ENCODE assay signal across 8 mouse cellular contexts in the genomic region with DNA sequence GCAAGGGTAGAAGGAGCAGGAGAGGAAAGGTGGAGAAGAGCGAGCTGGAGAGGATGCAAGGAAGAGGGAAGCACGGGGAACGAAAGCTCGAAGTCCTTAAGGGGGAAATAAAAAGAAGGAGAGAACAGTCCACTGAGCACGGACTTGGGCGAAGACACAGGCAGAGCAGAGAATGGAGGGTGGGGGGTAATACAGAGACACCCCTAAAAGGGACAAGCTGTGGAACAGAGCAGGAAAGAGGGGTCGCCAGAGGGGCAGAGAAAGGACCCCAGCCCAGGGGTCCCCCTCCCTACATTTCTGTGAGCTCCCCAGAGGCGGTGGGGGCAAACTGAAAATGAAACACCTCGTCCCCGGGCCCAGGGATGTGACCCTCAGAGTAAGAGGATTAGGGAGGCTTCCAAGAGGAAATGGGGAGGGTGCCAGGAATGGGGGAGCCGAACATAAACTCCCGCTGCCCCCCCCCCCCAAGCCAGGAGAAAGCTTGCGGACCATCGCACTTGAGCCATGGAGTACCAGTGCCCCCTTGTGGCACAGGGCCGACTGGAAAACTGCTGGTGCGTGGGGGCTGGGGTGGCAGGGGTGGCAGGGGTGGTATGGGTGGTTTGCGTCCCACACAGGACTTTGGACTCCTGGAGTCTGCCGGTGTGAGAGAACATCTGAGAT.
DNase-seq lines count a peak whose midpoint lies in the region; ATAC-seq lines count a peak whose summit lies in the region.

No protein-coding gene starts in this region.

- 36% methylated on average over 17 of the region's 18 CpGs for WGBS in heart, embryonic 13.5 days
- 34% methylated on average over 16 of the region's 18 CpGs for WGBS in kidney, embryonic 16.5 days
- 32% methylated on average over 18 of the region's 18 CpGs for WGBS in neural tube, embryonic 12.5 days

- no peaks in the 10 kb centered on the region for H3K9me3 ChIP-seq in heart, embryonic 13.5 days
- H3K9me3 ChIP-seq in kidney, embryonic 16.5 days (ENCODE audit: low read length): no peaks in the 10 kb centered on the region
- H3K9me3 ChIP-seq in neural tube, embryonic 12.5 days: no peaks in the 10 kb centered on the region

- peak; percentile 31 for DNase-seq in urinary bladder, postnatal 25 days (ENCODE audit: low spot score)
- no peak for DNase-seq in urinary bladder, postnatal 10 days (ENCODE audit: low spot score)
- DNase-seq in embryo, embryonic 10.5 days (ENCODE audit: low spot score): peak; percentile 60
- DNase-seq in lung, adult 18-20 months: peak; percentile 14 to 34
- DNase-seq in yolk sac, embryonic 10.5 days (ENCODE audit: low spot score): peak; percentile 22

- no peak; the same call in 1 of the 2 replicates for ATAC-seq in heart, embryonic 13.5 days (ENCODE audit: extremely low read depth, insufficient number of reproducible peaks, low FRiP score, low TSS enrichment)
- ATAC-seq in kidney, embryonic 16.5 days (ENCODE audit: low FRiP score, low TSS enrichment): peak; percentile 49
- ATAC-seq in neural tube, embryonic 12.5 days (ENCODE audit: low FRiP score, low read depth): 0 out of 2 replicates have a peak, but pooled peaks have one; percentile 35

- H3K36me3 ChIP-seq in heart, embryonic 13.5 days: no peaks in the 10 kb centered on the region
- no peaks in the 10 kb centered on the region for H3K36me3 ChIP-seq in kidney, embryonic 16.5 days (ENCODE audit: insufficient read depth, low read length)
- H3K36me3 ChIP-seq in neural tube, embryonic 12.5 days: no peaks in the 10 kb centered on the region

- peak overlapping the region; percentile 71 for H3K9ac ChIP-seq in heart, embryonic 13.5 days
- H3K9ac ChIP-seq in kidney, embryonic 16.5 days (replicated peaks; ENCODE audit: low read length): peak overlapping the region; percentile 48
- H3K9ac ChIP-seq in neural tube, embryonic 12.5 days: no peak overlapping the region

- peak overlapping the region; percentile 45 for H3K4me3 ChIP-seq in heart, embryonic 13.5 days
- peak overlapping the region; percentile 32 for H3K4me3 ChIP-seq in kidney, embryonic 16.5 days (ENCODE audit: low read length)
- H3K4me3 ChIP-seq in neural tube, embryonic 12.5 days: no peak overlapping the region; the same call in 1 of the 2 replicates

- peaks cover 5% of the 10 kb centered on the region; the same call in 1 of the 2 replicates for H3K4me1 ChIP-seq in heart, embryonic 13.5 days
- peaks cover 25% of the 10 kb centered on the region for H3K4me1 ChIP-seq in kidney, embryonic 16.5 days (ENCODE audit: insufficient read depth, low read length)
- H3K4me1 ChIP-seq in neural tube, embryonic 12.5 days: no peaks in the 10 kb centered on the region

- peak overlapping the region; percentile 70 for H3K4me2 ChIP-seq in heart, embryonic 13.5 days
- H3K4me2 ChIP-seq in kidney, embryonic 16.5 days (replicated peaks; ENCODE audit: low read depth, low read length): peak overlapping the region; percentile 54
- H3K4me2 ChIP-seq in neural tube, embryonic 12.5 days (replicated peaks): peak overlapping the region; percentile 51

- no peak overlapping the region for H3K27ac ChIP-seq in heart, embryonic 13.5 days (replicated peaks)
- no peak overlapping the region for H3K27ac ChIP-seq in kidney, embryonic 16.5 days (ENCODE audit: low read length)
- no peak overlapping the region for H3K27ac ChIP-seq in neural tube, embryonic 12.5 days

- H3K27me3 ChIP-seq in heart, embryonic 13.5 days (replicated peaks): peaks cover 78% of the 10 kb centered on the region
- H3K27me3 ChIP-seq in kidney, embryonic 16.5 days (ENCODE audit: insufficient read depth, low read length): peaks cover 19% of the 10 kb centered on the region
- peaks cover 40% of the 10 kb centered on the region for H3K27me3 ChIP-seq in neural tube, embryonic 12.5 days (replicated peaks)
